Mouse (Mus musculus) heart, postnatal 0 days (tissue): Measurements from ENCODE around the gene Abca7.

Source experiments
- CTCF ChIP-seq: IDR thresholded peaks from 2 replicates; pipeline ENCODE4 v1.5.1; 2016; ENCODE audit warnings: antibody characterized with exemption, control low read depth, low read depth
- EP300 ChIP-seq: IDR thresholded peaks from 2 replicates; pipeline ENCODE4 v1.6.1; 2016; ENCODE audit warnings: antibody characterized with exemption, low read depth

DNA sequence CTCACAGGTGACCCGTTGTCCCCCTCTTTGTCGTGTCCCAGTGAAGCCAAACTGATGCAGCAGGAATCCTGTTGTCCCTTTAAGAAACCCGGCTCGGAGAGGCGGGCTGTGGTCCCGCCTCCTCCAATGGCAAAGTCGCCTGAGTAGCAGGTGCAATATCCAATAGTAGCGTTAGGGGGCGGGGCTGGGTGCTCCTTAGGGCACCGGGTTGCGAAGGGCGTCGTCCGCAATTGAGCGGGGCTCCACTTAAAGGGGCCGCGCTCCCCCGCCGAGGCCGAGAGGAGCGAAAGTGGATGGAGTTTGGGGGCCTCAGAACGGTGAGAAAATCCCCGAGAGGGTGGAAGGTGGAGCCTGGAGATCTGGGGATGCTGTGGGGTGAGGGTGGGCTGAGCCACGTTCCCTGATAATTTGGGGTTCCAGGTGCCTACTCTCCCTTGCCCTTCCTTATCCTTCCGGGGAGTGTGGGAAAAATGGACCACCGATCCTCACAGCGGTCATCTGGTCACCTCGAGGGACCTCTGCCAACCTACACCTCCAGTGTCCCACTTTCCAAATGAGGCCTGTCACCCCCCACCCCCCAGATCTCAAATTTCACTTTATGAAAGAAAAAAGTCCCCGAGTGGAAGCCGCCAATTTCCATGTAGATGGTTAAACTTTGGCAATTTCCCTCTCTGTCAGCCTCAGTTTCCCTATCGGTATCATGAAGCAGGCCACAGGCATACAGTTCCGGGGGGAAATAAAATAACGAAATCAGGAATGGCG lies at the start of gene Abca7:
- TF ChIP-seq CTCF (no peak), EP300 (no peak)
